In genomic region chr19:55843111-55843887, GRCm38 (mm10) we compare ENCODE assay signal across 26 mouse cellular contexts.
A peak's percentile ranks its signal among the peaks of the same experiment; 100 is the strongest.
DNase-seq lines count a peak whose midpoint lies in the region; ATAC-seq and TF ChIP-seq lines count a peak whose summit lies in the region.
"Had no signal": no experiment of that assay in that cellular context is flagged by ENCODE, and none has a peak within 500 bp of the region (broad histone marks: within the 10 kb centered on the region; RNA-seq: fewer than 3 reads in every experiment).

No protein-coding gene starts in this region.

- no peak for TF ChIP-seq POLR2A in limb, embryonic 14.5 days (IDR thresholded peaks at IDR 0.05; ENCODE audit: borderline replicate concordance, extremely low read depth, insufficient read depth, insufficient read length)

- no peaks in the 10 kb centered on the region for H3K9me3 ChIP-seq in embryonic facial prominence, embryonic 10.5 days
- no peaks in the 10 kb centered on the region for H3K9me3 ChIP-seq in embryonic facial prominence, embryonic 15.5 days (replicated peaks)
- no peaks in the 10 kb centered on the region for H3K9me3 ChIP-seq in limb, embryonic 14.5 days (ENCODE audit: control insufficient read depth, low read length)
- H3K9me3 ChIP-seq: forebrain, embryonic 10.5 days; forebrain, embryonic 15.5 days; neural tube, embryonic 13.5 days had no signal

- peaks cover 75% of the 10 kb centered on the region for H3K4me1 ChIP-seq in embryonic facial prominence, embryonic 10.5 days
- peaks cover 61% of the 10 kb centered on the region for H3K4me1 ChIP-seq in embryonic facial prominence, embryonic 15.5 days
- H3K4me1 ChIP-seq in limb, embryonic 14.5 days (ENCODE audit: control insufficient read depth, insufficient read depth, low read length) = peaks cover 55% of the 10 kb centered on the region

- no peak for ATAC-seq in embryonic facial prominence, embryonic 15.5 days (ENCODE audit: insufficient number of reproducible peaks, low FRiP score, low TSS enrichment, low read depth)
- peak; percentile 53; the same call in 1 of the 2 replicates for ATAC-seq in limb, embryonic 14.5 days (ENCODE audit: low FRiP score, low read depth)
- ATAC-seq: forebrain, embryonic 15.5 days; hindbrain, embryonic 16.5 days; Patski had no signal

- H3K27ac ChIP-seq in embryonic facial prominence, embryonic 10.5 days (replicated peaks) = 0 out of 2 replicates have a peak overlapping the region, but pooled peaks have one; percentile 4
- peak overlapping the region; percentile 65 for H3K27ac ChIP-seq in embryonic facial prominence, embryonic 15.5 days (replicated peaks)
- peak overlapping the region; percentile 79 for H3K27ac ChIP-seq in limb, embryonic 14.5 days (replicated peaks; ENCODE audit: low read depth, low read length)
- H3K27ac ChIP-seq: forebrain, embryonic 10.5 days; forebrain, embryonic 15.5 days; left cerebral cortex, adult 2 months; neural tube, embryonic 13.5 days had no signal

- no peaks in the 10 kb centered on the region for H3K27me3 ChIP-seq in embryonic facial prominence, embryonic 10.5 days (replicated peaks; ENCODE audit: low read depth, poor library complexity, severe bottlenecking)
- H3K27me3 ChIP-seq in embryonic facial prominence, embryonic 15.5 days = no peaks in the 10 kb centered on the region
- H3K27me3 ChIP-seq in limb, embryonic 14.5 days (ENCODE audit: control insufficient read depth, insufficient read depth, low read length) = no peaks in the 10 kb centered on the region
- H3K27me3 ChIP-seq: forebrain, embryonic 15.5 days; neural tube, embryonic 13.5 days; Patski had no signal

- H3K4me2 ChIP-seq in embryonic facial prominence, embryonic 15.5 days (replicated peaks) = no peak overlapping the region; the same call in 1 of the 2 replicates
- H3K4me2 ChIP-seq in limb, embryonic 14.5 days (replicated peaks; ENCODE audit: low read depth, low read length, severe bottlenecking) = peak overlapping the region; percentile 20; the same call in 1 of the 2 replicates
- H3K4me2 ChIP-seq: forebrain, embryonic 15.5 days; liver, embryonic 11.5 days; midbrain, embryonic 11.5 days; neural tube, embryonic 13.5 days had no signal

- DNase-seq in Muller cell, postnatal 12 days (ENCODE audit: inconsistent ontology term) = peak; percentile 58
- no peak for DNase-seq in embryonic facial prominence, embryonic 10.5 days (ENCODE audit: low spot score)
- peak; percentile 43 for DNase-seq in limb, embryonic 14.5 days (ENCODE audit: low spot score)
- no peak for DNase-seq in right cerebral cortex, postnatal 25 days
- no peak for DNase-seq in embryo, embryonic 11 days
- no peak for DNase-seq in kidney, adult 9 months
- DNase-seq: adrenal gland, postnatal 10 days; B cell, adult 2 months; cerebellum, adult 11 months; cerebellum, adult 9-10 months; cerebellum, postnatal 36 days; heart, postnatal 14 days; kidney, adult 8-10 months; kidney, postnatal 10 days; lung, postnatal 36 days; thymus, adult 2 months; thymus, postnatal 36 days had no signal

- no peak overlapping the region for H3K4me3 ChIP-seq in embryonic facial prominence, embryonic 10.5 days
- H3K4me3 ChIP-seq in embryonic facial prominence, embryonic 15.5 days (replicated peaks) = no peak overlapping the region
- H3K4me3 ChIP-seq in limb, embryonic 14.5 days (replicated peaks; ENCODE audit: low read length) = no peak overlapping the region
- H3K4me3 ChIP-seq: forebrain, embryonic 10.5 days; forebrain, embryonic 15.5 days; left cerebral cortex, adult 2 months; neural tube, embryonic 13.5 days had no signal

- 82% methylated on average over 11 of the region's 11 CpGs for WGBS in embryonic facial prominence, embryonic 10.5 days
- WGBS in embryonic facial prominence, embryonic 15.5 days = 52% methylated on average over 11 of the region's 11 CpGs
- WGBS in limb, embryonic 14.5 days = 20% methylated on average over 11 of the region's 11 CpGs

- H3K36me3 ChIP-seq in embryonic facial prominence, embryonic 10.5 days (replicated peaks) = peaks cover 8% of the 10 kb centered on the region
- H3K36me3 ChIP-seq in embryonic facial prominence, embryonic 15.5 days = no peaks in the 10 kb centered on the region
- no peaks in the 10 kb centered on the region; the same call in 1 of the 2 replicates for H3K36me3 ChIP-seq in limb, embryonic 14.5 days (ENCODE audit: control insufficient read depth, insufficient read depth, low read length)
- H3K36me3 ChIP-seq: forebrain, embryonic 15.5 days; neural tube, embryonic 13.5 days had no signal

- H3K9ac ChIP-seq in embryonic facial prominence, embryonic 15.5 days = no peak overlapping the region
- peak overlapping the region; percentile 21; the same call in 1 of the 2 replicates for H3K9ac ChIP-seq in limb, embryonic 14.5 days (ENCODE audit: low read depth, low read length, severe bottlenecking)
- H3K9ac ChIP-seq: forebrain, embryonic 15.5 days; neural tube, embryonic 13.5 days had no signal

Comparison
In these comparisons a context has a peak if more than half of its experiments do, and no peak if none do; other contexts are left out.
1. DNase-seq: peak in Muller cell, postnatal 12 days (single experiment) and limb, embryonic 14.5 days (single experiment); none in embryonic facial prominence, embryonic 10.5 days (single experiment), right cerebral cortex, postnatal 25 days (single experiment), embryo, embryonic 11 days (single experiment) and kidney, adult 9 months (single experiment).
2. H3K27ac ChIP-seq: peak in every context shown above with its lines; median percentile 79 in limb, embryonic 14.5 days; 65 in embryonic facial prominence, embryonic 15.5 days; 4 in embryonic facial prominence, embryonic 10.5 days.